In the genomic region with DNA sequence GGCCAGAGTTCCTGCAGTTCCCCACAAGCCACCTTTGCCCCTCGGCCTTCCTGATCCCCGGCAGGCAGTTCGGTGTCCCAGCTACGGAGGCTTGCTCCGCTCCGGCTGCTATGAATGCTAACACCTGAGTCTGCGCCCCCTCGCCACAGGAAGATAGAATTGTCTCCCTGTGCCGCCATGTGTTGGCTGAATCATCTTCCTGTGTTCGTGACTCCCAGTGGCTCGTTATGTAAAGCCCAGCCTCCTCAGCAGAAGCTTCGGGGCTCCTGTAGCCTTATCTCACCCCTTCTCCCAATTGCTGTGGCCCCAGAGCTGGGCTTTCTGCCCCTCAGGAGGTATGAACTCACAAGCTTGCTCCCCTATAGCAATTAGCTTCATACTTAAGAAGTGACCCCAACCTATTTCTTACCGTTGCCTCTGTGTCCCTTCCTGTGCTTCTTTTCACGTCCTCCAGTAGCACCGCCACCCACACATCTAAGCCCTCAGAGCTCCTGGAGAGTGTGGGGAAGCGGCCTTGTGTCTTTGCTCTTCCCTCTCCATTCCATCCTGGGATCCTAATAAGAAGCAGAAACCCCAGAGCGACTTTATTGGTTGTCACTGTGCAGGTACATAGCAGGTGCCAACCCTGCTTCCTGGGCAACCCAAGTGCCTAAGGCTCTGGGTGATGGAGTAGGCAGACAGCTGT, we compare ENCODE assay signal across 8 mouse cellular contexts.
DNase-seq lines count a peak whose midpoint lies in the region; ATAC-seq and TF ChIP-seq lines count a peak whose summit lies in the region.

No protein-coding gene starts in this region.

- no peak for ATAC-seq in heart, embryonic 13.5 days (ENCODE audit: extremely low read depth, insufficient number of reproducible peaks, low FRiP score, low TSS enrichment)
- no peak for ATAC-seq in embryonic facial prominence, embryonic 14.5 days (ENCODE audit: low read depth)
- ATAC-seq in midbrain, embryonic 16.5 days, result no peak

- peaks cover 42% of the 10 kb centered on the region for H3K4me1 ChIP-seq in heart, embryonic 13.5 days
- H3K4me1 ChIP-seq in embryonic facial prominence, embryonic 14.5 days (ENCODE audit: control insufficient read depth, insufficient read depth, low read length), result peaks cover 10% of the 10 kb centered on the region; the same call in 1 of the 2 replicates
- no peaks in the 10 kb centered on the region for H3K4me1 ChIP-seq in liver, adult 2 months (ENCODE audit: control insufficient read depth, insufficient read depth, low read length)
- peaks cover 6% of the 10 kb centered on the region; the same call in 1 of the 2 replicates for H3K4me1 ChIP-seq in midbrain, embryonic 16.5 days (ENCODE audit: control insufficient read depth, insufficient read depth, low read length)

- TF ChIP-seq POLR2A in liver, adult 2 months (IDR thresholded peaks at IDR 0.05; ENCODE audit: extremely low read depth, insufficient read depth, low read length), result no peak

- H3K27me3 ChIP-seq in heart, embryonic 13.5 days (replicated peaks), result peaks cover 5% of the 10 kb centered on the region; the same call in 1 of the 2 replicates
- no peaks in the 10 kb centered on the region for H3K27me3 ChIP-seq in embryonic facial prominence, embryonic 14.5 days (replicated peaks; ENCODE audit: control insufficient read depth, insufficient read depth, low read length)
- H3K27me3 ChIP-seq in liver, adult 2 months (ENCODE audit: control insufficient read depth, insufficient read depth, low read length), result no peaks in the 10 kb centered on the region
- no peaks in the 10 kb centered on the region for H3K27me3 ChIP-seq in midbrain, embryonic 16.5 days (ENCODE audit: control insufficient read depth, insufficient read depth, low read depth, low read length)

- H3K27ac ChIP-seq in heart, embryonic 13.5 days (replicated peaks), result no peak overlapping the region
- no peak overlapping the region for H3K27ac ChIP-seq in embryonic facial prominence, embryonic 14.5 days (replicated peaks; ENCODE audit: low read depth, low read length)
- no peak overlapping the region for H3K27ac ChIP-seq in liver, adult 2 months (replicated peaks; ENCODE audit: insufficient read depth, low read depth, low read length)
- H3K27ac ChIP-seq in midbrain, embryonic 16.5 days (ENCODE audit: low read length), result no peak overlapping the region

- H3K4me3 ChIP-seq in heart, embryonic 13.5 days, result peak overlapping the region; percentile 7; the same call in 1 of the 2 replicates
- no peak overlapping the region for H3K4me3 ChIP-seq in embryonic facial prominence, embryonic 14.5 days (ENCODE audit: low read depth, low read length)
- H3K4me3 ChIP-seq in liver, adult 2 months (ENCODE audit: insufficient read depth, low read depth, low read length), result peak overlapping the region; percentile 35; the same call in 1 of the 2 replicates
- H3K4me3 ChIP-seq in midbrain, embryonic 16.5 days (ENCODE audit: low read depth, low read length), result no peak overlapping the region

- H3K36me3 ChIP-seq in heart, embryonic 13.5 days, result no peaks in the 10 kb centered on the region
- no peaks in the 10 kb centered on the region for H3K36me3 ChIP-seq in embryonic facial prominence, embryonic 14.5 days (ENCODE audit: control insufficient read depth, insufficient read depth, low read length)
- H3K36me3 ChIP-seq in liver, adult 2 months (ENCODE audit: control insufficient read depth, insufficient read depth, low read length), result no peaks in the 10 kb centered on the region
- H3K36me3 ChIP-seq in midbrain, embryonic 16.5 days (ENCODE audit: control insufficient read depth, insufficient read depth, low read length), result no peaks in the 10 kb centered on the region

- H3K79me2 ChIP-seq in liver, adult 2 months (ENCODE audit: control insufficient read depth, insufficient read depth, low read length), result no peaks in the 10 kb centered on the region

- peak overlapping the region; percentile 57 for H3K9ac ChIP-seq in heart, embryonic 13.5 days
- no peak overlapping the region for H3K9ac ChIP-seq in embryonic facial prominence, embryonic 14.5 days (ENCODE audit: low read depth, low read length)
- peak overlapping the region; percentile 41 for H3K9ac ChIP-seq in liver, adult 2 months (ENCODE audit: low read depth, low read length)
- no peak overlapping the region for H3K9ac ChIP-seq in midbrain, embryonic 16.5 days (ENCODE audit: low read depth, low read length)

- peak overlapping the region; percentile 49 for H3K4me2 ChIP-seq in heart, embryonic 13.5 days
- H3K4me2 ChIP-seq in embryonic facial prominence, embryonic 14.5 days (ENCODE audit: low read depth, low read length), result peak overlapping the region; percentile 19; the same call in 1 of the 2 replicates
- no peak overlapping the region; the same call in 1 of the 2 replicates for H3K4me2 ChIP-seq in midbrain, embryonic 16.5 days (ENCODE audit: low read length)

- intact Hi-C loops in heart, postnatal 25 days (cut with DNase I), result no loop called here

- H3K9me3 ChIP-seq in heart, embryonic 13.5 days, result no peaks in the 10 kb centered on the region
- no peaks in the 10 kb centered on the region for H3K9me3 ChIP-seq in embryonic facial prominence, embryonic 14.5 days (ENCODE audit: control insufficient read depth, low read length)
- H3K9me3 ChIP-seq in midbrain, embryonic 16.5 days (replicated peaks; ENCODE audit: control insufficient read depth, low read length, poor library complexity, severe bottlenecking), result no peaks in the 10 kb centered on the region

- no peak for TF ChIP-seq CTCF in liver, adult 2 months (IDR thresholded peaks at IDR 0.05; ENCODE audit: low read depth, low read length)

- WGBS in heart, embryonic 13.5 days, result 59% methylated on average over 17 of the region's 17 CpGs
- WGBS in embryonic facial prominence, embryonic 14.5 days, result 59% methylated on average over 17 of the region's 17 CpGs
- WGBS in liver, adult 2 months, result 67% methylated on average over 17 of the region's 17 CpGs
- 65% methylated on average over 17 of the region's 17 CpGs for WGBS in midbrain, embryonic 16.5 days

- no peak for DNase-seq in heart, postnatal 25 days (ENCODE audit: low spot score)
- peak; percentile 48 to 54 for DNase-seq in B cell, adult 2 months
- DNase-seq in embryonic facial prominence, embryonic 14.5 days (ENCODE audit: low spot score), result no peak
- DNase-seq in liver, adult 2 months (ENCODE audit: extremely low read depth, low read depth, low spot score), result no peak
- peak; percentile 83 for DNase-seq in thymus, postnatal 14 days
- DNase-seq in adrenal gland, postnatal 25 days, result no peak

Comparison
In these comparisons a context has a peak if more than half of its experiments do, and no peak if none do; other contexts are left out.
1. H3K4me3 ChIP-seq: peak in heart, embryonic 13.5 days (single experiment) and liver, adult 2 months (single experiment); none in embryonic facial prominence, embryonic 14.5 days (single experiment) and midbrain, embryonic 16.5 days (single experiment).
2. H3K9ac ChIP-seq: peak in heart, embryonic 13.5 days (single experiment) and liver, adult 2 months (single experiment); none in embryonic facial prominence, embryonic 14.5 days (single experiment) and midbrain, embryonic 16.5 days (single experiment).
3. DNase-seq: peak in B cell, adult 2 months (2 of 2) and thymus, postnatal 14 days (single experiment); none in heart, postnatal 25 days (single experiment), embryonic facial prominence, embryonic 14.5 days (single experiment), liver, adult 2 months (single experiment) and adrenal gland, postnatal 25 days (single experiment).